Mouse (Mus musculus) embryo, embryonic 9.5 days (tissue): ENCODE measurements around the gene 1700021F05Rik.

ENCODE experiments used
- DNase-seq: peaks from one replicate; pipeline ENCODE4 v3.0.0-alpha.2; 2017; ENCODE audit errors: extremely low spot score

The 1700021F05Rik gene

DNA sequence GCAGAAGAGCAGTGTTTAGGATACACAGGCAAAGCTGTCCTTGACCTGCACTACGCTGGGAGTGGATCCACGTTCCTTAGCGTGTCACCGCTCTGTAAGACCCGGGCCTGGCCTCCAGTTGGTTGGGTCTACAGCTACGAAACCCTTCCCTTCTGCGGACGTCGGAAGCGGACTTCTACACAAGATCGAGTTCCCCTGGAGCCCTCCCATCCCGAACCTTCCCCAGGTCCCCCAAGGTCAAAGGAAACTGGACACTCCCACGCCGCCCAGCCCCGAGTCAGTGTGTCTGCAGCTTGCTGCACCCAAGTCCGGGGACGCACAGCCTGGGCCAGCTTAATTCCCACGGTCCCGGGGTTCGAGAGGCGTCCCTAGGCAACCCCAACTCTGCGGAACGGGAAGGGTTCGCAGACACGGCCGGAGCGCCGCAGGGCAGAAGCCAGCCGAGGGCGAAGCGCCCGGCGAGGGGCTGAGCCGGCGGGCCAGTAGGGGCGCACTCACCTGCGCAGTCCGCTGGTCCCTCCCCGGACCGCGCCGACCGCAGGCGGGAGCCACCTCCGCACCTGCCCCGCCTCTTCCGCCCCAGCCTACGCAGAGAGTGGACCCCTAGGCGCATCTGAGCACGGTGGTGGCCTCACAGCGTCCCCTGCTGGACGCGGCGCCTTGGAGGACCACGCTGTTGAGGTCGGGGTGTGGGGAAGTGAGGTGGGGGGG lies at the start of gene 1700021F05Rik:
Gene 1700021F05Rik, minus strand, starts transcription at position 553 of the 711 bp plus-strand sequence.
- peak; percentile 98 for DNase-seq

DNA sequence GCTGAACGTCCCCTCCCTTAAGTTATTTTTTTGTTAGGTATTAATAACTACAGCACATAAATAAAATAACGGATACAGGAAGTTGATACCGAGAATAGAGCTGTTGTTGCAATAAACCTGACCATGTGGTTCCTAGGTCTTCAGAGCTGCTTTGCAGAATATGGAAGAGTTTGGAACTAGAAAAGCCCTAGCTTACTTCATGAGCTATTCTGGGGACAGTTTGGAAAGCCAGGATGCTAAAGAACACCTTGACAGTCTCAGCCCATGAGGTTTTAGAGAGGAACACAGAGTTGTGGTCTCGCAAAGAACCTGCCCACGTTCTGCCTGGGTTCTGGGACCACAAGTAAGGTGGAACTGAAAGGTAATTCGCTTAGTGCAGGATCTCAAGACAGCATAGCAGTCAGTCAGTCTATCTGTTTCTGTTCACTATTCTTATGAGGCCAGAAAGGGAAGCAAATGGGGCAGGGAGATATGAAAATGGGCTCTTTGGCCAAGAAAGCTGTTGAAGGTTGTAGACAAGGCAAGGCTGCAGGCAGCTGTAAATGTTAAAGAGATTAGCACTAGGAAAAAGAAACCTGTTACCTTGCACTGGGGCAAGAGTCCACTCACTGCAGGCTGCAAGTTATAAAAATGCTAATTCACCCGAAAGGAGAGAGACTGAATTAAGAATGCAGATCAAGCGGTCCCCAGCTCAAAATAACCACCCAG lies 47.8 kb upstream of the 1700021F05Rik start:
- no peak for DNase-seq

GRCm38 (mm10) chr10:43584538-43584937 lies 43.7 kb upstream of the 1700021F05Rik start:
- no peak for DNase-seq

GRCm38 (mm10) chr10:43581260-43581659 lies 40.5 kb upstream of the 1700021F05Rik start:
- no peak for DNase-seq

GRCm38 (mm10) chr10:43580649-43581078 lies 39.9 kb upstream of the 1700021F05Rik start:
- peak; percentile 82 for DNase-seq

DNA sequence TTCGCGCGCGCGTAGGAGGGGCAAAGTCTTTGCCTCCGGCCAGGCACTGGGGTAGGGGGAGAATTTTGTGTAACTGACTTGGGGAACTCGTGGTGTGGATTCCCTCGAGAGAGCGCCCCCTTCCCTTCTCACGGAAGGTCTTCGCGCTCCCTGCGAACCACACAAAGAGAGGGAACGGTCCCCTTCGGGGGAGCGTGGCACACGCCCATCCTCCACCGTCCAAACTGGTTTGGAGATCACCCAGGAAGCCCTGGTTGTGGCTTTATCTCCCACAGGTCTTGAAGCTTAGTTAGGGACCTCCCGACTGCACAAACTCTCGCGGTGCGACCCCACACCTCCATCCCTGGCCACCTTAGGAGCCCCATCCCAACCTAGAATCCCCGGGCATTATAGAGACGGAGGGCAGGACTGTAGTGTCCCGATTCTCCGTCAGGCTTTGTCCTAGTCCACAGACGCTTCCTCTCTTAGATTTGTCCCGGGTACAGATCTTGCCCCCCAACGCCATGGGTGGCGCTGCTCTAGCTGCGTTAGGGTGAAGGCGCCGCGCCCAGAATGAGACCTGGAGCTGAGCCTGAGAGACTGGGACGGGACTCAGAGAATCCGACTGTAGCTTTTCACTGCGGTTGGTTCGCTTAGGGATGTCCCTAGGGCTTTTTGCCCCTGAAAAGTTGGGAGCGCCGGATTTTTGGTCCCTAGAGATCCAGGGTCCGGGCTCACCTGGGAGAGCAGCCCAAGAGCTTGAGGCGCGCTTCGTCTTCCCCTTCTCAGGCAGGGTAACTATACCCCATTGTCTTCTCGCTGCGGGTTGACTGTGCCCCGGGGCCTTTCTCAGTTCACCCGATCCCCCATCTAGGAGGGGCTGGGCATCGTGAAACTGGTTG lies 38.8 kb upstream of the 1700021F05Rik start:
- DNase-seq: peak; percentile 72

DNA sequence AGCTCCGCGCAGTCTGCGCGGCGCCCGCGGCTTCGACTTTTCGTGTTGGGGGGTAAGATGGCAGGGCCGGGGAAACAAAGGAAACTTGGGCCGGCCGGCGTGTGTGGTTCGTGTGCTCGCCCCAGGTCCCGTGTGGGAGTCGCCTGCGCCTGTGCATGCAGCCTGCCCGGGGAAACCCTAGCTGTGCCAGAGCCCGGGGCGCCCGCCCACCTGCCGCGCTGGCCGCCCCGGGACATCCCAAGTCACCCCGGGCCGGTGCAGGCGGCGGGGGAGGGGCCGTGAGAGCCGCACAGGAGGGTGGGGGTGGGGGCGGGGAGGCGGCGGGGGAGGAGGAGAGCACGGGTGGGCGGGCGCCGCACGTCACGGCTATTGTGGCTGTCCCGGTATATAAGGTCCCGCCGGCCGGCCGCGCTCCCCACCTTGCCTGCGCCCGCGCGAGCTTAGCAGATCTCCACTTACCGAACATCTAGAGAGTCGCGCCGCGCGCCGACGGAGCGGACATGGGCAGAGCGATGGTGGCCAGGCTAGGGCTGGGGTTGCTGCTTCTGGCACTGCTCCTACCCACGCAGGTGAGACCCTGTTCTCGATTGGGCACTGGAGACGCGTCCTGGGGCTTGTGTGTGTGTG lies 38.1 kb upstream of the 1700021F05Rik start:
- peak; percentile 91 for DNase-seq

DNA sequence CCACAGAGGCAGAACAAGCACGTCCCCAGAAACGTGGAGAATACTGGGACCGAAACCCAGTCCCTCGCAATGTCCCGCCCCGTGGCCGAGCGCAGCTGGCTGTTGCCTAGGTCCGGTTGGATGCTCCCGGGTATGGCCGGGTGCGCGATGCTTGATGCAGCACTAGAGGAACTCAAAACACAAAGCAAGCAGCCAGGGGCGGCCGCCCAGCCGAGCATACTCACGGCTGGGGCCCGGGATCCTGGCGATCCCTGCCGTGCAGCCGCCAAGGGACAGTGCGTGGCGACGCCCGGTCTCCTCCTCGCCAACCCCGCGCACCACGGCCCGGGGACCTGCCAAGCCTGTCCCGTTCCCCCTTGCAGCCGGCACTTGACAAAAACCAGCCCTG lies 37.6 kb upstream of the 1700021F05Rik start:
- peak; percentile 86 for DNase-seq

- no peak for DNase-seq
Observed at GRCm38 (mm10) chr10:43577997-43578331, 37.2 kb upstream of the 1700021F05Rik start, which contains the start of gene Cd24a. Cd24a (plus strand) TSS chr10:43578284.

DNA sequence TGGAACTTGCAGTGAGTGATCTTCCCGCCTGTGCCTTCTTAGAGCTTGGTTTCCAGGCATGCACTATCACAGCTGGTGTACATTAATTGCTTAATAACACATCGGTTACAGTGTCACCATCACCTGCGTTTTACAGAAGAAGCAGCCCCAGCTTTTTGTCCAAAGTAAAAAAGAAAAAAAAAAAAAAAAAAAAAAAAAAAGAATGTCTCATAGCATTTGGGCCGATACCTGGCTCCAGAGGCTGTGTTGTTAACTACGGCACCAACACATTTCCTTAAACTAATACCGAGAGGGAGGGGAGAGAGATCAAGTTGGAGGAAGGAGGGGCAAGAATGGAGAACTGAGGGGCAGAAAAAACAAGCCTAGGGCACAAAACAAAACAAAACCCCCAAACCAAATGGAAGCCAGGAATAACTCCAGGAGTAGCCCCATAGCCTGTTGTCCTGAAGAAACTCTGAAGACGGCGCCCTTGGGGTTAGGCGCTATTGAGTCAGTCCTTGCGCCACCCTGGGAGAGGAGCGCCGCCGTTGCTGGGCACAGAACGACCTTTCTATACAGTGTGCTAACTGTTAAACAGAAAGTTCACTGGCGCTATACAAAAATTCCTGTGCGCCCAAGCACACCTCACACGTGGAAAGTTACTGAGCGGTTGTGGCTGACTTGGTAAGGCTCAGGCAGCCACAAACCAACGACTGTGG lies 36.7 kb upstream of the 1700021F05Rik start:
- DNase-seq: peak; percentile 64

DNA sequence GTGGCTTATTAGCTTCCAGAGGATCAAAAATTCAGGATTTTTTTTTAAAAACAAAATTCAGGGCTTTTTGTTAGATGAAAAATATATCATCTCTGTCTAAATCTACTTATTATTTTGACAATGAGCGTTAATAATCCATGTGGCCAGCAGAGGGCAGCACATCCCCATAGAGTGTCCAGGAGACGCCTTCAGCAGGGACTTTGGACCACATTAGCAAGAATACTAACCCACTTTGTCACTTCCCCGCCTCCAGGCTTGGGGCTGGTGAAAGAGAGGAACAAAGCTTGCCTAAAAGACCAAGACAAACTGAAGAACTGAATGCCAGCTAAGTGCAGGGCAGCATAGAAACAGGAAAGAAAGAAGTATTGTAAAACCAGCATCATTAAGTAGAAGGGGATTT lies 34.2 kb upstream of the 1700021F05Rik start:
- DNase-seq: peak; percentile 78

GRCm38 (mm10) chr10:43574352-43574751 lies 33.6 kb upstream of the 1700021F05Rik start:
- DNase-seq: no peak

DNA sequence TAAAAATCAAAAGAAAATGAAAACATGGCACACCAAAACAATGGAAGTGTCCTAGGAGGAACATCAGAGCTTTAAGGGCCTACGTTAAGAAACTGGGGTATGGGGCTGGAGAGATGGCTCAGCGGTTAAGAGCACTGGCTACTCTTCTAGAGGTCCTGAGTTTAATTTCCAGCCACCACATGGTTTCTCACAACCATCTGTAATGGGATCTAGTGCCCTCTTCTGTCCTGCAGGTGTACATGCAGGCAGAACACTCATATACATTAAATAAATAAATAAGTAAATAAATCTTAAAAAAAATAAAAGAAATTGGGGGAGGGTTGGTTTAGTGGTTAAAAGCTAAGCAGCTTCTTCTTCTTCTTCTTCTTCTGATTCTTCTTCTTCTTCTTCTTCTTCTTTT lies 20.5 kb upstream of the 1700021F05Rik start:
- no peak for DNase-seq

- no peak for DNase-seq
Observed at GRCm38 (mm10) chr10:43560765-43561164, 20.0 kb upstream of the 1700021F05Rik start.

- no peak for DNase-seq
Observed at GRCm38 (mm10) chr10:43559313-43559712, 18.5 kb upstream of the 1700021F05Rik start.

DNA sequence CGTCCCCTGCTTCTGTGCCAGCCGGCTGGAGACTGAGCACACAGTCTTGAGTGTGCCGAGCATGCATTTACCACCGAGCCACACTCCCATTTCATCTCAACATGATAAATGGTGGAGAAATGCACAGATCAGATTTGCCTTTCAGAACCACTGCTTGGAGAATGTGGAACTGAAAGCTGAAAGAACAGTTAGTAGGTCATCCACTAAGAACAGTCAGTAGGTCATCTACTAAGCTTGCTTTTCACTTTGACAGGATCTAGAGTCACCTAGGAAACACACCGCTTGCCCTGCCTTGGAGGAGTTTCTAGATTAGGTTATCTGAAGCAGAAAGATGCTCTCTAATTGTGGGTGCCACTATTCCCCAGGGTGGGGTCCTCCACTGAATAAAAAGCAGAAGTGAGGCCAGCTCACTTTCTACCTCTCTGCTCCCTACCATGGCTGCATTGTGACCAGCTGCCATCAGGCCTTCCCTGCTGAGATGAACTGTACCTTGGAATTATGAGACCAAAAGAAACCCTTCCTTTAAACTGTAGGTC lies 16.9 kb upstream of the 1700021F05Rik start:
- no peak for DNase-seq

DNA sequence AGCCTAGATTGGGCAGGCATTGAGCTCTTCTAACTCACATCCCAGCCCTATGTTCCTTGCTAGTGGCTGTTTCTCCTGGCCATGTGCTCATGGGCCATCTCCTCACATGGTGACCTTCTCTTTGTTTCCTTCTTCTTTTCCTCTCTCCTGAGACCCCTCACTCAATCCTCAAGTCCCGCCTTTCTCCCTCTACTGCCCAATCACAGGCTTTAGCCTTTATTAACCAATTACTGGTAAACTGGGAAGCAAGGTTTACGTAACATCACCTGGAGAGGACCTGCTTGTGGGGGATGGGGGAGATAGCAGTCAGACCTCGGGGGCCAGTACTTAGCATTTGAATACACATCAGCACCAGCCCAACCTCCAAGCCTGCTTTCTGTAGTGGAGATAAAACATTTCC lies 10.6 kb upstream of the 1700021F05Rik start:
- DNase-seq: no peak

GRCm38 (mm10) chr10:43550923-43551322 lies 10.1 kb upstream of the 1700021F05Rik start:
- DNase-seq: no peak

- DNase-seq: no peak
Observed at GRCm38 (mm10) chr10:43549411-43549810, 8.6 kb upstream of the 1700021F05Rik start.

DNA sequence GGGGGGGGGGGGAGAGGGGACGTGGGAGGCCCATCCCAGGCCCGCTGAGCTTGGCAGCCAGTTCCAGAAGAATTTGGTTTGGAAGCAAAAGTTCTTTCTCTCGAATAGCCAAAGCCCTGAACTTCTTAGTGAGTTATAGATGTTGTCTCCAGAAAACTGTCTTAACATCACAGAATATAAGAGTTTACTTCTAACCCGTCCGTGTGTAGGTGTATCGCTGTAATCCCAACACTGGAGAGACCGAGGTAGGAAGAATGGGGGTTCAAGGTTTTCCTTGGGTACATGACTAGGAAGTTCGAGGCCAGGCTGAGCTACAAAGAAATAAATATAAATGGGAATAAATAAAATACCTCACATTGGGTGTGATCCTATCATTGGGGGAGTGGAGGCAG lies 355 bp upstream of the 1700021F05Rik start:
- DNase-seq: no peak

DNA sequence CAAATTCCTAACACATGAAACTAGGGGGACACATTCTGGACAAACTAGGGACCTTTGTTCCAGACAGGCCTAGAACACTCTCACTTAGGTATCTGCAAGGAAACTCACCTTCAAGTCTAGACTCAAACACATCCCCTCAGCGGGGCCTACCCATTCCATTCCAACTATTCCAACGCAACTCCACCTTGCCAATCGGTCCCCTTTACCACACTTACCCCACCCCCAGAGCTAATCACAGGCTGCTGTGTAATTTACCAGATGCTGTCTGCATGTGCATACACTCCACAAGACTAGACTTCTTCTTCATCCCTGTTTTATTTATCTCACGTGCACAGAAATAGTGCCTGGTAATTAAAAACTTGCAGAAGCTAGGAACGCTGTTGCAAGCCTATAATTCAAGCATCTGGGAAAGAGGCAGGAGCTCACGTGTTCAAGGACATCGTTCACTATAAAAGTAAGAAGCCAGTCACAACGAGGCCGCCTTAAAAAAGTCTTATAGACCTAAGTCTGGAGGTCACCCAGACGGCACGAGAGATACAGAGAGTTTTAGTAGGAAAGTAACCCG lies 966 bp downstream of the 1700021F05Rik start:
- no peak for DNase-seq
